Mouse (Mus musculus): ENCODE measurements at regions not wholly inside any gene's neighbourhood (a gene's known extent, or its start where the extent isn't known, plus 50 kb on each side); places are given as distances from the start of the nearest gene placed in this dataset.

- no peak for TF ChIP-seq EP300 (IDR thresholded peaks at IDR 0.05)
- no peak for TF ChIP-seq CTCF (IDR thresholded peaks at IDR 0.05)
Measured at GRCm38 (mm10) chr10:30000836-30001235, 199.5 kb downstream of the Cenpw start.

All from lung, postnatal 0 days (tissue).